Mouse (Mus musculus) thymus, postnatal 36 days (tissue): Measurements from ENCODE around the gene Olfr508.
"Not testable (repeated sequence)": the region's sequence is repeated elsewhere in the genome, so short reads cannot be mapped to it uniquely, and the experiment has no call there.

ENCODE experiments used
- DNase-seq, 2 experiments: peaks; one replicate each; pipeline ENCODE4 v3.0.0; 2022; ENCODE audit warnings: mixed read lengths in 2 of 2

Olfr508 gene

DNA sequence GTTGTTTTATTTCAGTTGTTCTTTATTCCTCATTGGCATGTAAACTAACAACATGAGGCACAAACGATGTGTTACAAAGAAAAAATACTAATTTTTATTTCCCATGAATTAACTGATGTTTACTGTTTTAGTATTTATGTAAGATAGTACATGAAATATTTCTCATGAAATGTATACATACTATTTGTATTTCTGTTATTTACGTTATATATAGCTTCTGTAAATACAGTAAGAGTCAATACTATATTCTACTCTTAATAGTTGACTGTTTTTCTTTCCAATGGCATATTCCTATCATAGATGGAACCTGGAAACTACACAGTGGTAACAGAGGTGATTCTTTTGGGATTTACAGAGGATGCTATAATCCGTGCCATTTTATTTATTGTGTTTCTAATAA lies at the start of gene Olfr508:
TSS of gene Olfr508 (plus strand) at position 301 of the 400 bp plus-strand sequence.
- DNase-seq, result no peak

DNA sequence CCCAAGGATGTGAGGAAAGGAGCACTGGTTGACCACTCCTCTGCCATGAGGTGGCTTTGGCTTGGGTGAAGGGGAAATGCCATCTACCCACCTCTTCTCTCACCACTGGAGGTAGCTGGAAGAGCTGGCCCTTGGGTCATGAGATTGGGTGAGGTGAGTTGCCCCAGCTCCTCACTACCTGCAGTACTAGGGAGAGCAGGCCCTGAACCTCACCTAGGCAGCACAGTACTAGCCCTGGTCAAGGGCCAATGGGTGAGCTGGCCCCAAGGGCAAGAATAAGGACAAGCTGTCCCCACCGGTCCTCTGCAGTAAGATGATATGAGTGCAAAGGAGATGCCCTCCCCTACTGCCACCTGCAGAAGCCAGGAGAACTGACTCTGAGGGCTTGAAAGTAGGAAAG lies 40.0 kb upstream of the Olfr508 start:
- no peak for DNase-seq

DNA sequence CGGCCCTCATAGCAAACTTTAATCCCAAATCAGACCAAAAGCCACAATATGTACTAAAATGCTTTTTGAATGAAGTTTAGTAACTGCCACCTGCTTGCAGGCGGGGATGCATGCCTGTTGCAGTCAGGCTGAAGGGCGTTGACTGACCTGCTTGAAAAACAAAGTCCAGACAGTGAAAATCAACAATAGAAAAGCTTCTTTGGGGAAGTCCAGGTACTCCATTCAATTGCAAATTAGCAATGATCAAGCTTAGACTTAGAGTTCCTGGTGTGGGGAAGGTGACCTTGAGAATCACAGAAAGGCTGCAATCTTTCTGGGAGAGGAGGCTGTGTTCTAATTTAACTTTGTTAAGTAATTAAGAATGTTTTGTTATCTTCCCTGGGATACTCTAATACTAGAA lies 27.9 kb upstream of the Olfr508 start:
- DNase-seq, result not testable (repeated sequence)

DNA sequence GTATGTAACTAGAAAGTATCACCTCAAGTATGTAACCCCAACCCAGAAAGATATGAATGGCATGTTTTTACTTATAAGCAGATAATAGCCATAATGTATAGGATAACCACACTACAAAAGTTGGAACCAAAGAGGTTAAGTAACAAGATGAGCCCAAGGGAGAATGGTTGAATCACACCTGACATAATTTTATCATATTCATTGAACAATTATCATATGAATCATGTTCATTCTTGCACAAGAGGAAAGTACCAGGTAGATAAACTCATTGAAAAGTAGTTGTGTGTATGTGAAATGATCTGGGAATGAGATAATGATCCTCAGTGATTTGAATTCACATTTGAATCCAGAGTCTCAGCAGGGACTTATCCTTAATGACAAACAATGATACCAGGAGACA lies 19.3 kb upstream of the Olfr508 start, which contains the start of gene Olfr506:
TSS of gene Olfr506 (plus strand) at position 301 of the 400 bp plus-strand sequence.
- DNase-seq, result no peak

DNA sequence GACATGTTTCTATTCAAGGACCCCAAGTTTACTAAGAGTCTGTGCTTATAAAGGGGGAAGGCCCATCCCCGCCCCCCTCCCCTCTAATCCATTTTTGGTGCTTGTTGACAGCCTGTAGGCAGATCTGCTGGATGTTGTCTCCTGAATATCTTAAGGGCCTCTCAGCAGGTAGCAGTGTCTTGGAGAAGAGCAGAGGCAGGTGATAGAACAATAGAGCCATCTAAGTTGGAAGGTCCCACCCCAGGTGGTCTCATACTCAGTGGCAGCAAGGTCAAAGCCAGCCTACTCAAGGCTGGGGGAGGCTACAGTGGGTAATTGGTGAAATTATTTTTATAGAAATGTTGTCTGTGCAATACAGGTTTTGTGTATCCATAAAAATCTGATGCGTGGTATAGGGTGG lies 15.7 kb upstream of the Olfr508 start:
- DNase-seq, result no peak

DNA sequence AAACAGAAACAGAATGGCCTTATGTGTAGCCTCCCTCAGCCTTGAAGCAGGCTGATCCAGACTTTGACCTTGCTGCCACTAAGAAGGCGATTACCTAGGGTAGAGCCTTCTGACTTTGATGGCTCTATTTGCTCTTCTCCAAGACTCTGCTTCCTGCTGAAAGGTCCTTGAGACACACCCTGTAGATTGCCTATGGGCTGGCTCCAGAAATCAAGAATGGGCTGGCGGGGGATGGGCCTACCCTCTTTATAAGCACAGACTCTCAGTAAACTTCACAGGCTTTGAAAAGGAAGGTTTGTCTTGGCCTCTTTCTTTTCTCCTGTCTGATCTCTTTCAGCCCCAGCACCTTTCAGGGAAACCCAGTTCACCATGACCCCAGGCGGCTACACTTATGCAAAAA lies 13.0 kb upstream of the Olfr508 start:
- not testable (repeated sequence) for DNase-seq

DNA sequence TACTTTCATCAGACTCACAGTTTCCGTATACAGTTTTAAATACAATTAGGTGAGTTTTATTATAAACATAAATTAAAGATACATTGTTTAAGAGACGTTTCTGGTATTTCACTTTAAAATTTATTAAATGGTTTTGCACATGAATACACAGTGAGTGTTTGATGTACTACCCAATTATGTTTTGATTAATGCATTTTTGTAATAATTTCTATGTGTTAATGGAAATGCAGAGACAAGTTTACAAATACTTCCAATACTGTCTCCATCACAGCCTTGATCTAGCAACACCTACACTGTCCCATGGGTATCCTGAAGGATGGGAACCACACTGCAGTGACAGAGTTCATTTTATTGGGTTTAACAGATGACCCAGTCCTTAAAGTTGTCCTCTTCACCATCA lies 8.3 kb upstream of the Olfr508 start, which contains the start of gene Olfr507:
TSS of gene Olfr507 (plus strand) at position 301 of the 400 bp plus-strand sequence.
- DNase-seq, result no peak

DNA sequence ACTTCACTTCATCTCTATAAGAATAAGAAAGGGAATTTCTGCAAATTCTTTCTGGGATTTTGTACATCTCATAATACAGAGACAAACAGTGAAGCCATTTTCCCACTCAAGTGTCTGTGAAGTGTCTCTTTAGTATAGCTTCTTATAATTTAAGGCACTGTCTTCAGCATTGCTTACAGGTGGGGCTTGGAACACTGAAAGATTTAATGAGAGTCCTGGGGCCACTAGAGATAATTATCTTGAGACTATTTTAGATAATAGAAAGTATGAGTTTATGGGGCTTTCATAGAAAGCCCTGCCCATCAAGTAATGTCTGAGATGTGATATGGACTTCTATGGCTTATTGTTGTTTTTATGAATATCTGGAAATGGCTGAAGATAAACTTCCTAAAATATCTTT lies 22.0 kb downstream of the Olfr508 start, which contains the start of gene Olfr509:
TSS of gene Olfr509 (minus strand) at position 101 of the 400 bp plus-strand sequence.
- DNase-seq, result no peak

DNA sequence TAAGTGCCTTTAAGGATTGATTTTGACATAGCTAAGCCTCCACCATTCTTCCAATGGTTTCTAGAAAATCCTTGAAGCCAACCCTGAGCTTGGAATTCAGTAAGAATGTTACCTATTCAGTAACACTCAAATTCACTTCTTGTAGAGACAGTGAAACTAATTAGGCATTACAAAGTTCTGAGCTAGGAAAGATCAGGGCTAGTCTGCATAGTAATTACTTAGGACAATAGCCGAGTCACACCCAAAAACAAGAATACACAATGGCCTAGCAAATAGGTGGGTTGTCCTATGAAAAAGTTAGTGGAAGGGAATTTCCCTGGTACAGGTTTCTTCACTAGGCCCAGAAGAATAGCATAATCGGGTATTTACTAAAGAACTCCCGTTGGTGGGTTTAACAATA lies 32.6 kb downstream of the Olfr508 start:
- no peak for DNase-seq

DNA sequence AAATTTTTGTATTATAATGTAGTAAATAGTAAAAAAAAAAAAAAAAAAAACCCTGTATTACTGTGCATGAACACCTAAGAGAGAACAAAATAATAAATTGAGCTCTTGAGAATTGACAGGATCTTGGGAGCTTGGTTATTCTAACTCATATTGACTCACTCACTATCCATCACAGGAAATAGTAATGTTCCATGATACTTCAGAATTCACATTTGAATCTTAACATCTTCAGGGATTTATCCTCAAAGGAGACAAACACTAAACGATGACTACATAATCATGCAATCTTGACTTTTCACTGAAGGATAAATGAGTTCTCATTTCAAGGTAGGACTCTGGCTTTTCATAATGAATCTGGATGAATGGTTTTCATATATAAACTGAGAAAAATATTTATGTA lies 36.3 kb downstream of the Olfr508 start, which contains the start of gene Olfr510:
TSS of gene Olfr510 (plus strand) at position 301 of the 400 bp plus-strand sequence.
- no peak for DNase-seq

DNA sequence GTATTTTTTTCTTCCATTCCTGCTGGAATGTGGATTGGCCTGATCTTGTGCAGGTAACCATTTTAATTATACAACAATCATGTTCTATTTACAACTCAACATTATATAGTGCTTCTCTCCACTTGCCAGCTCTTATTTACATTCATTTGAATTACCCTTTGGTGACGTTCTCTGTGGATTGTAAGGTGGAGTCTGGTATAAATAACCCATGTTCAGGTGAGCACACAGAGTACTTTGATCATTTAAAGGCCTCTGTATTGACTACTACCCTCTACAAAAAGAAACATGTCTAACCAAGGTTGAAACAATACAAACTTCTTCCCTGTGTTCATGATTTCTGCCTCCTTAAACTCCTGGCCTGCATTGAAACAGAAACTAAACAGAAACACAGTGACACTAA lies 41.3 kb downstream of the Olfr508 start:
- DNase-seq, result no peak

DNA sequence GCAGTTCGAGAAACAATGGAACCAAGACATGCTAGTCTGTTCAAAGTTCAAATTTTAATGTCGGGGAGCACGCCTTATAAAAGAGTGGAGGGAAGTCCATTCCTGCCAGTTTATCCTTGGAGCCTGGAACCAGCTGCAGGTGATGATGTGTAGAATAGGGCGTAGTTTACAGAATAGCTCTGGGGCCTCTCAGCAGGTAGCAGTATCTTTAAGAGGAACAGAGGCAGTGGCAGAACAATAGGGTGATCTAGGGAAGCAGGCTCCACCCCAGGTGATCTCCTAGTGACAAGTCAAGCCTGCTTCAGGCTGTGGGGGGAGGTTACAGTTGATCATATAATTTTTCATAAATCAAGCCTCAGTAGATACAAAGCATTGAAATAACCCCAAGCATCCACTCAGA lies 49.1 kb downstream of the Olfr508 start:
- no peak for DNase-seq
